Mouse (Mus musculus) liver, embryonic 15.5 days (tissue): ENCODE data around the gene Hspa1a. TPM values are rescaled to one million over a fixed set of nuclear protein-coding genes. Genes with fewer than 3 reads are reported as not detected.
"Not testable (repeated sequence)": the region's sequence is repeated elsewhere in the genome, so short reads cannot be mapped to it uniquely, and the experiment has no call there.

Experiments
- ATAC-seq: fragments of 200-750 bp; cut with Nextera tagmentation; 2 replicates; pipeline ENCODE4 v1.8.0; 2017; ENCODE audit warnings: moderate number of reproducible peaks, mild to moderate bottlenecking, moderate library complexity; ENCODE audit not compliant: insufficient read depth
- H3K27ac ChIP-seq: fragments of 300-500 bp; sonication (generic); replicated peaks from 2 replicates; pipeline ENCODE4 v1.5.1; 2015; ENCODE audit warnings: mild to moderate bottlenecking, inconsistent platforms
- H3K27me3 ChIP-seq: fragments of 300-500 bp; sonication (generic); 2 replicates; pipeline ENCODE4 v1.6.1; 2015; ENCODE audit warnings: mild to moderate bottlenecking, inconsistent platforms
- H3K36me3 ChIP-seq: fragments of 300-500 bp; sonication (generic); replicated peaks from 2 replicates; pipeline ENCODE4 v1.6.1; 2015; ENCODE audit warnings: moderate library complexity, mild to moderate bottlenecking, inconsistent platforms
- H3K4me1 ChIP-seq: fragments of 300-500 bp; sonication (generic); replicated peaks from 2 replicates; pipeline ENCODE4 v1.6.1; 2015; ENCODE audit warnings: inconsistent platforms
- H3K4me2 ChIP-seq: fragments of 300-500 bp; sonication (generic); 2 replicates; pipeline ENCODE4 v1.6.1; 2015; ENCODE audit warnings: moderate library complexity, mild to moderate bottlenecking, inconsistent platforms
- H3K4me3 ChIP-seq: fragments of 300-500 bp; sonication (generic); replicated peaks from 2 replicates; pipeline ENCODE4 v1.5.1; 2015; ENCODE audit warnings: mild to moderate bottlenecking, inconsistent platforms
- H3K9ac ChIP-seq: fragments of 300-500 bp; sonication (generic); 2 replicates; pipeline ENCODE4 v1.6.1; 2015; ENCODE audit warnings: moderate library complexity, mild to moderate bottlenecking, inconsistent platforms
- H3K9me3 ChIP-seq: fragments of 300-500 bp; sonication (generic); replicated peaks from 2 replicates; pipeline ENCODE4 v1.6.1; 2016; ENCODE audit warnings: inconsistent platforms
- WGBS: fragments of 180-500 bp; shearing (Covaris S2); methylation state at CpG from one replicate; pipeline ENCODE4 v1.1.7; 2015; ENCODE audit warnings: mixed read lengths; ENCODE audit not compliant: insufficient replicate concordance; 5-methylcytosine and 5-hydroxymethylcytosine counted together
- polyA plus RNA-seq: library from polyadenylated mRNA; unstranded; fragments of >200 nt; fragmentation: Nextera tagmentation; extraction: Ambion mirVana; gene quantifications from 2 replicates; pipeline ENCODE4 v1.2.1, GENCODE M21; 2015

Gene Hspa1a
- polyA plus RNA-seq, 1 experiment from 2014 or later = 1.6 TPM

DNA sequence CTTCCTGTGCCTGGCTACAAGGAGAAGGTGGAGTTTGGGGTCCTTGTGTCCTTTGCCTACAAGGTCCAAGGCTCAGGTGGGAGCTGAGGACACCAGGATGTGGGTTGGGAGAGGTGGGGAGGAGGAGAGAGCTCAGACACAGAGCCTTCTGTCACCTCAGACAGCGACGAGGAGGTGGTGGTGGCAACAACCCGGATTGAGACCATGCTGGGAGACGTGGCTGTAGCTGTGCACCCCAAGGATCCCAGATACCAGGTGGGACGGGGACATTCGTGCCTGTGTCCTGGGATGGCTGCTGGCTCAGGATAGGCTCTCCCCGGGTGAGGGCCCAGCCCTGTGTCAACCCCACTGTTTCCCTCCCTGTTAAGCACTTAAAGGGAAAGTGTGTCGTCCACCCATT lies 39.5 kb upstream of the Hspa1a start:
- 83% methylated on average over 8 of the region's 8 CpGs for WGBS
- peaks cover 3% of the 10 kb centered on the region for H3K4me1 ChIP-seq

DNA sequence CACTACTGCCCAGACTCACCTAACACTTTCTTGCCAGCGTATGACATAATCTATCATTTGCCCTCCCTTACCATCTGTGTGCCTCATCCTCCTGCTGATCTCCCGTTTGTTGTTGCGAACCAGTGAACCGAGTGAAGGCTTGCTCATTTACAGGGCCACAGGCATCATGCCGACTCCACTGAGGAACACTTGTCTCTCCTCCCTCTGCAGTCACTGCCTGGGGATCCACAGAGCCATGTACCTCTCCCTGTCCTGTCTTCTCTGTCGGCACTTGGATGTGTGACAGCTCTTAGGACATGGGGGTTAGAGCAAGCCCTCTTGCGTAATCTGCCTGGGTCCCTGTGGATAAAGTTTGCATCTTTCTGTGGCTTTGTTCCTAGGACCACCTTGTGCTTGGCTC lies 37.6 kb upstream of the Hspa1a start:
- H3K36me3 ChIP-seq = peaks cover 98% of the 10 kb centered on the region
- H3K27me3 ChIP-seq = no peaks in the 10 kb centered on the region
- H3K27ac ChIP-seq = no peak overlapping the region
- no peak overlapping the region for H3K4me2 ChIP-seq
- no peak overlapping the region for H3K9ac ChIP-seq
- H3K4me3 ChIP-seq = no peak overlapping the region
- H3K4me1 ChIP-seq = peaks cover 4% of the 10 kb centered on the region
- ATAC-seq = no peak
- no peaks in the 10 kb centered on the region for H3K9me3 ChIP-seq
- 82% methylated on average over 7 of the region's 7 CpGs for WGBS

More for the DNA sequence above, 39.5 kb upstream of the Hspa1a start:
- no peaks in the 10 kb centered on the region for H3K27me3 ChIP-seq
- no peaks in the 10 kb centered on the region for H3K9me3 ChIP-seq
- H3K9ac ChIP-seq = no peak overlapping the region
- ATAC-seq = no peak
- no peak overlapping the region for H3K4me3 ChIP-seq
- no peak overlapping the region for H3K27ac ChIP-seq
- H3K4me2 ChIP-seq = no peak overlapping the region
- peaks cover 100% of the 10 kb centered on the region for H3K36me3 ChIP-seq

DNA sequence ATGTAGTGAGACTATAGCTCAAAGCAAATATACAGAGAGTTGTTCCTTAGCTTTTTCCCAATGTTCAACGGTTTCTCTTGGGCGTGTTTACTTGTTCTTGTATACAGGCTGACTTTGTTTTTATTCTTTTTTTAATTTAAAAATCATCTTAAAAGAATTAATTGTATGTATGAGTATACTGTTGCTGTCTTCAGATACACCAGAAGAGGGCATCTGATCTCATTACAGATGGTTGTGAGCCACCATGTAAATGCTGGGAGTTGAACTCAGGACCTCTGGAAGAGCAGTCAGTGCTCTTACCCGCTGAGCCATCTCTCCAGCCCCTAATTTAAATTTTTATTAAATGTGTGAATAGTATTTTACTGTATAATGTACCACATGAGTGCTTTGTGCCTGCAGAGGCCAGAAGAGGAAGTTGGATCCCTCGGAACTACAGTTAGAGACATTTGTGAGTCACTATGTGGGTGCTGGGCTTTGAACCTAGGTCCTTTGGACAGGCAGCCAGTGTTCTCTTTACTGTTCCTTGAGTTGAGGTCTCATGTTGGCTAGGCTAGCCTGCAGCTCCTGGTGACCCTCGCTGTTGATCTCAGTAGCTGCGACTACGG lies 35.5 kb upstream of the Hspa1a start:
- H3K9ac ChIP-seq = no peak overlapping the region
- no peak overlapping the region for H3K4me3 ChIP-seq
- H3K36me3 ChIP-seq = peaks cover 85% of the 10 kb centered on the region
- no peaks in the 10 kb centered on the region for H3K9me3 ChIP-seq
- no peaks in the 10 kb centered on the region for H3K27me3 ChIP-seq
- no peak overlapping the region for H3K27ac ChIP-seq
- peaks cover 25% of the 10 kb centered on the region for H3K4me1 ChIP-seq
- WGBS = 81% methylated on average over 7 of the region's 7 CpGs
- H3K4me2 ChIP-seq = no peak overlapping the region
- no peak for ATAC-seq

DNA sequence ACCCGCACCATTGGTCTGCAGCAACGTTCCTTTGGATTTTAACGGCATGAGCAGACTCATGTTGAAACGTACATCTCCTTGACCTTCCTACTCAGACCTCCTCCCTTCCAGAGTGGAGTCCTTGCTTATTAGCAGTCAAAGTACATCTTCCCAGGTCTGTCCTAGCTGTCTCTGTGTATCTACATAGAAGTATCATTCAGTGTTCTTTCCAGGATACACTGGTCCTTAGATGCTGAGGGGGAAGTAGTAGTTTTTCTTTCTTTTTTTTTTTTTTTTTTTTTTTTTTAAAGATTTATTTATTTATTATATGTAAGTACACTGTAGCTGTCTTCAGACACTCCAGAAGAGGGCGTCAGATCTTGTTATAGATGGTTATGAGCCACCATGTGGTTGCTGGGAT lies 33.9 kb upstream of the Hspa1a start:
- not testable (repeated sequence) for H3K27ac ChIP-seq, ATAC-seq, H3K4me2 ChIP-seq, H3K9me3 ChIP-seq, H3K27me3 ChIP-seq, H3K9ac ChIP-seq, H3K4me3 ChIP-seq
- 88% methylated on average over 5 of the region's 5 CpGs for WGBS
- Histone ChIP-seq H3K36me3 (peaks cover 69% of the 10 kb centered on the region), H3K4me1 (peaks cover 36% of the 10 kb centered on the region)

DNA sequence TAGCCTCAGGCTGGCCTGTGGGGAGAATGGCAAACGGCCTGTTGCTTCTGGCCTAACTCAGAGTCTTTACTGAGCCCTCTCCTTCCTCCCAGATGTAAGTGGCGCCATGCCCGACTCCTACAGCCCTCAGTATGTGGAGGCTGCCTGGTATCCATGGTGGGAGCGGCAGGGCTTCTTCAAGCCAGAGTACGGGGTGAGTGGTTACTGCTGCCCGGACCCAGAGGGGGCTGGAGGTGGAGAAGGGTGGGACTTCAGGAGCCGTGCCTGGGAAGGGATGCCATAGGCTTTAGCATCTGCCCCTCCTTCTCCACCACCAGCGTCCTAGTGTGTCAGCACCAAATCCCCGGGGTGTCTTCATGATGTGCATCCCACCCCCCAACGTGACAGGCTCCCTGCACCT lies 33.2 kb upstream of the Hspa1a start:
- H3K27ac ChIP-seq = no peak overlapping the region; the same call in 1 of the 2 replicates
- ATAC-seq = no peak
- peaks cover 61% of the 10 kb centered on the region for H3K36me3 ChIP-seq
- H3K4me2 ChIP-seq = no peak overlapping the region
- no peaks in the 10 kb centered on the region for H3K9me3 ChIP-seq
- H3K9ac ChIP-seq = no peak overlapping the region
- peaks cover 36% of the 10 kb centered on the region for H3K4me1 ChIP-seq
- no peaks in the 10 kb centered on the region for H3K27me3 ChIP-seq
- WGBS = 88% methylated on average over 10 of the region's 10 CpGs
- no peak overlapping the region for H3K4me3 ChIP-seq

DNA sequence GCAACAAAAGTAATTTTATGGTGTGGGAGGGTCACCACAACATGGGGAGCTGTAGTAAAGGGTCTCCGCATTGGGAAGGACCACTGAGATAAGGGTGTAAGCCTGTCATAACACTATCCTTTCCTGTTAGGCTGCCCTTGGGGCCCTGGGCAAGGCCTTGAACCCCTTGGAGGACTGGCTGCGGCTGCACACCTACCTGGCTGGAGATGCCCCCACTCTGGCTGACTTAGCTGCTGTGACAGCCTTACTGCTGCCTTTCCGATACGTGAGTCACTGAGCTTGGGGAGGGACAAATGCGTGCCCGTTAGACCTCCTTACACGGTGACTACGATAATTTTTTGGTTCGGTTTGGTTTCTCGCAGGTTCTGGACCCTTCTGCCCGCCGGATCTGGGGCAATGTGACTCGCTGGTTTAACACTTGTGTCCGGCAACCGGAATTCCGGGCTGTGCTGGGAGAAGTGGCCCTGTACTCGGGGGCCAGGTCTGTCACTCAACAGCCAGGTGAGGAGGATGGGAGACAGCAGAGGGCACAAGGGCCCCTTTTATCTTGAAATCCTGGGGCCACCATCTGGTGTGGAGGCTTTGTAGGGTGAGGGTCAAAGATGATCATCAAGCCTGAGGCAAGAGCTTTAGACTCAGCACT lies 32.2 kb upstream of the Hspa1a start:
- ATAC-seq = no peak
- Histone ChIP-seq H3K27ac (no peak overlapping the region), H3K9ac (no peak overlapping the region; the same call in 1 of the 2 replicates)

DNA sequence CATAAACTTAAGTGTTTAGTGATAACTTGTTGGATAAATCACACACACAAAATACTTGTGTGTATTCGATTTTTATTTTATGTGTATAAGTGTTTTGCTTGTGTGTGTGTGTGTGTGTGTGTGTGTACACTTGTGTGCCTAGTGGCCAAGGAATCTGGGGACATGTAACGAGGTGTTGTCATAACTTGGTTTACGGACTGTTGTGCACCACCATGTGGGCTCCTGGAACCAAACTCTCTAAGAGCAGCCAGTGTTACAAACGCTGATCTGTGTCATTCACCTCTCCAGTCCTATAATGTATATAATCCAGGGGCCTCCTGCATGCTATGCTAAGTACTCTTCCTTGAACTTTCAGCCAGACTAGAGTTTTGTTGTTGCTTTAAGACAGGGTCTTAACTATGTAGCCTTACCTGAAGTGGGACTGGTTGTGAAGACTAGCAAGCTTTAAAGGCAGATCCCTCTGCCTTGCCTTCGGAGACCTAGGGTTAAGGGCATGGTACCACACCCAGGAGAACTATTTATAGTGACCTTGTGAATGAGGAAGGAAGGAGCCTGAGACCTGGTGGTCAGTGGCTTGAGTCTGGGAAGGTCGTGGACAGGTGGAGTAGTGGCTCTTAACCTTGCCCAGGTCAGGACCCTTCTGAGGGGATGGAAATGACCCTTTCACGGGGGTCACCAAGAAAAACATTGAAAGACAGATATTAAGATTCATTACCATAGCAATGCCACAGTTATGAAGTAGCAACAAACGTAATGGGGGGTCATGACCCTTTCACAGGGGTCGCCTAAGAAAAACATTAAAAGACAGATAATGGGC lies 31.3 kb upstream of the Hspa1a start:
- peak overlapping the region; percentile 94 for H3K9ac ChIP-seq
- WGBS = 33% methylated on average over 9 of the region's 9 CpGs
- ATAC-seq = no peak
- peak overlapping the region; percentile 97 for H3K27ac ChIP-seq
- peak overlapping the region; percentile 95 for H3K4me2 ChIP-seq
- no peaks in the 10 kb centered on the region for H3K9me3 ChIP-seq
- no peaks in the 10 kb centered on the region for H3K27me3 ChIP-seq
- peak overlapping the region; percentile 77 for H3K4me3 ChIP-seq
- peaks cover 54% of the 10 kb centered on the region for H3K4me1 ChIP-seq
- H3K36me3 ChIP-seq = peaks cover 53% of the 10 kb centered on the region

More for the DNA sequence above, 32.2 kb upstream of the Hspa1a start:
- Histone ChIP-seq H3K4me3 (no peak overlapping the region), H3K36me3 (peaks cover 53% of the 10 kb centered on the region), H3K9me3 (no peaks in the 10 kb centered on the region), H3K27me3 (no peaks in the 10 kb centered on the region), H3K4me1 (peaks cover 44% of the 10 kb centered on the region), H3K4me2 (peak overlapping the region; percentile 95)
- 88% methylated on average over 17 of the region's 17 CpGs for WGBS

DNA sequence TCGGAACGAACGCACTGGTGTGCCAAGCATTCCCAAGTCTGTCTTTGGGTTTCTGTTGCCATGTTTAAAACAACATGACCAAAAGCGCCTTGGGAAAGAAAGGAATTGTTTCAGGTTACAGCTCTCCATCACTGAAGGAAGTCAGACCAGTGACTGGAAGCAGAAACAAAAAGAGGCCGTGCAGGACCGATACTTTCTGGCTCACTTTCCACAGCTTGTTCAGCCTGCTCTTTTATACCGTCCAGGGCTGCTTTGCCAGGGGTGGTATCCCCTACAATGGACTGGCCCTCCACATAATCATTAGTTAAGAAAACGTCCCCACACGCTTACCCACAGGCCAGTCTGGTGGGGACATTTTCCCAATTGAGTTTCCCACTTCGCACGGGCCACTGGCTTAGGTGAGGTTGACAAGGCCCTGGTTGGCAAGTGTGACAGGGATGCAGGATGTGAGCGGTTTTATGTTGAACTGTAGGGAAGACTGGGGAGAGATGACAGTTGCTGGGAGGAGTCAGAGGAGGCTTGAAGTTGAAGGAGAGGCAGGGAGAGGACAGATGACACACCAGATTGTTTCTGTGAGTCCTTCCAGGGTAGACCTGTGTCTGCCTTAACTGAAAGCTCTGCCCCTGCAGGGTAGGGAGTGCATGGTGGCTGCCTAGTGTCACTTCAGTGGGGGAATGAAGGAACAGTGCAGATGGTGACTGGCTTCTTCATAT lies 30.4 kb upstream of the Hspa1a start:
- peaks cover 53% of the 10 kb centered on the region for H3K36me3 ChIP-seq
- H3K27me3 ChIP-seq = no peaks in the 10 kb centered on the region
- 4% methylated on average over 12 of the region's 12 CpGs for WGBS
- peak overlapping the region; percentile 97 for H3K27ac ChIP-seq
- H3K4me3 ChIP-seq = peak overlapping the region; percentile 77
- peaks cover 63% of the 10 kb centered on the region for H3K4me1 ChIP-seq
- peak overlapping the region; percentile 94 for H3K9ac ChIP-seq
- no peaks in the 10 kb centered on the region for H3K9me3 ChIP-seq
- peak overlapping the region; percentile 95 for H3K4me2 ChIP-seq
- peak; percentile 6; the same call in 1 of the 2 replicates for ATAC-seq

DNA sequence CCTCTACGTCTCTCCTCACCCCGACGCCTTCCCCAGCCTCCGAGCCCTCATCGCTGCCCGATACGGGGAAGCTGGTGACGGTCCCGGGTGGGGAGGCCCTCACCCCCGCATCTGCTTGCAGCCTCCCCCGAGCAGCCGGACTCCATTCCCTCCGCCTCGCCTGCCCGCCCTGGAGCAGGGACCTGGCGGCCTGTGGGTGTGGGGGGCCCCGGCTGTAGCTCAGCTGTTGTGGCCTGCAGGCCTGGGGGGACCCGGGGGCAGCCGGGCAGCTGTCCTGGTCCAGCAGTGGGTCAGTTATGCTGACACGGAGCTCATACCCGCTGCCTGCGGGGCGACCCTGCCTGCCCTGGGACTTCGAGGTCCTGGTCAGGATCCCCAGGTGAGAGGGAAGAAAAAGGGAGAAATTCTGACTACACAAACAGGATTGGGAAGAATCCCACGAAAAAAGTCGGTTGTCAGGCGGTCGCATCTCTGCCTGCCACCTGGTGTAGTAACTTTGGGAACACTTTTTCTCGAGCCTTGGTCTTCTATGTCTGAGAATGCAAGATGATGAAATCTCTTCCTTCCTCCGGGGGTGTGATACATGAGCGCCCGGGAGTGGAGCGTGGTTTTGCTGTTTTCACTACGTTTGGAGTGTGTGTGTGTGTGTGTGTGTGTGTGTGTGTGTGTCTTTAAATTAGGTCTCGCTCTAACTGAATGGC lies 29.6 kb upstream of the Hspa1a start:
- Histone ChIP-seq H3K4me3 (peak overlapping the region; percentile 77), H3K27ac (peak overlapping the region; percentile 97), H3K27me3 (no peaks in the 10 kb centered on the region), H3K4me1 (peaks cover 70% of the 10 kb centered on the region), H3K9ac (peak overlapping the region; percentile 94), H3K9me3 (no peaks in the 10 kb centered on the region), H3K4me2 (peak overlapping the region; percentile 95), H3K36me3 (peaks cover 53% of the 10 kb centered on the region)
- WGBS = under 1% methylated on average over 35 of the region's 35 CpGs
- peak; percentile 7 for ATAC-seq

DNA sequence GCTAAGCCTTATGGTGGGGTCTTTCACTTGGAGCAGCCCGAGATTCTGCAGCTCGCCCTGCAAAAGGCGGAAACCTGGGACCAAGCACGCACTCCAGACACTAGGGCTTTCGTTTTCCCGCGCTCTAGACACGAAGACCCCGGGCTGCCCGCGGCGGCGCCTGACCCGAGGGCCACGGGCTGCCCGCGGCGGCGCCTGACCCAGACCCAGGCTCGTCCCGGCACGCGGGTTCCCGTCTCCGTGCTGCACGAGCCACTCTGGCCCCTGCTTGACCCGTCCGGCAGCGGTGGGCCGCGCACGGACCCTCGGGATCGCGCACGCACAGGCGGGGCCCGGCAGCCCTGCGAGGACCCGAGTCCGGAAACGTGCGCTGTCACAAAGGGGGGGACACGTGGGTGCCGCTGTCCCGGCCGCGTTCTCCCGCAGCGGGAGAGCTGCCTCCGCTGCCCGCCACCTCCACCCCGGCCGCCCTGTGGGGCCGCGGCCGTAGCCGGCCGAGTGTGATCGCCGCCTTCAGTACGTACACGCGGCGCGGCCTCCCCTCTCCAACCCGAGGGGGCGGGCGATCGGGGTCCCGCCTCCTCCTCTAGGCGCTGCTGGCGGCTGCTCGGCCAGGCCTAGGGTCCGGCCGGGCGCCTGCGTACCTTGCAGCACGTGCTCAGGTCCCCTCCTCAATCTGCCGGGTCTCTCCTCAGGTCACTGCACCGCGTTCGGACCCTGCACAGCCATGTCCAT lies 28.9 kb upstream of the Hspa1a start, which contains the start of gene Vars:
TSS of gene Vars (plus strand) at position 271 of the 735 bp plus-strand sequence.
- H3K4me1 ChIP-seq = peaks cover 76% of the 10 kb centered on the region
- no peaks in the 10 kb centered on the region for H3K27me3 ChIP-seq
- ATAC-seq = peak; percentile 85
- H3K4me2 ChIP-seq = peak within 1 kb of the TSS; percentile 95
- H3K9ac ChIP-seq = peak within 1 kb of the TSS; percentile 94
- no peaks in the 10 kb centered on the region for H3K9me3 ChIP-seq
- peak within 1 kb of the TSS; percentile 77 for H3K4me3 ChIP-seq
- H3K27ac ChIP-seq = peak within 1 kb of the TSS; percentile 97
- under 1% methylated on average over 81 of the region's 83 CpGs for WGBS
- peaks cover 51% of the 10 kb centered on the region for H3K36me3 ChIP-seq
